Mouse (Mus musculus): ENCODE results near the gene Tmem221.

GRCm38 (mm10) chr8:71560765-71561164 is 2.1 kb upstream of the Tmem221 start:
- no peak for TF ChIP-seq CTCF (IDR thresholded peaks at IDR 0.05; ENCODE audit: extremely low read depth, insufficient read depth, low read length)
- TF ChIP-seq POLR2A (IDR thresholded peaks at IDR 0.05; ENCODE audit: extremely low read depth, insufficient read depth, low read length), result no peak
